Mouse (Mus musculus) gastrocnemius, postnatal 10 days (tissue): ENCODE data around the gene Olfr1491. TPM values are rescaled to one million over a fixed set of nuclear protein-coding genes. Genes with fewer than 3 reads are reported as not detected.

Experiments used
- DNase-seq: peaks from one replicate; pipeline ENCODE4 v3.0.0; 2021; ENCODE audit warnings: mixed read lengths
- long read RNA-seq, 2 experiments: library from polyadenylated mRNA; stranded (forward); transcript quantifications; one replicate each; pipeline ENCODE4 v2.0.0; 2021
- total RNA-seq, 2 experiments: library from RNA; stranded (reverse); gene quantifications; 2 replicates each; pipeline ENCODE4 v1.2.3; 2021

Olfr1491 gene
- total RNA-seq = not detected
- long read RNA-seq, experiment 1 = 0 reads
- long read RNA-seq, experiment 2 = 0 reads

DNA sequence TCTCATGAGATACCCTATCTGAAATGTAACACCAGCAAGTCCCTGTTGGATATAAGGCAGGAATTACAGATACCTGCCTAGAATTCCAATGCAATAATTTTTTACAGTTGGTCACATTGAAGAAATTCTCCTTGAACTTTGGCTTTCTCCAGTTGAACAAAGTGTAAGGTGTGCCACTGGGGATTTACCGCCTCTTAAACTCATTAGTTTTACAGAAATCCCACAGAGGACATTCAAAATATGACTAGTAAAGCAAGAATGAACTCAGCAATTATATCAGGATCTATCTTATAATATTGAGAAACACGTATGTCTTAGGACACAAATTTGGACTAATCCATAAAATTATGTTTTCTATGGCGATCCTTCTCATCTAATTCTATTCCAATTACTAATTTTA is at the start of gene Olfr1491:
Olfr1491 (plus strand) TSS at position 301 of the 400 bp plus-strand sequence.
- DNase-seq = no peak

DNA sequence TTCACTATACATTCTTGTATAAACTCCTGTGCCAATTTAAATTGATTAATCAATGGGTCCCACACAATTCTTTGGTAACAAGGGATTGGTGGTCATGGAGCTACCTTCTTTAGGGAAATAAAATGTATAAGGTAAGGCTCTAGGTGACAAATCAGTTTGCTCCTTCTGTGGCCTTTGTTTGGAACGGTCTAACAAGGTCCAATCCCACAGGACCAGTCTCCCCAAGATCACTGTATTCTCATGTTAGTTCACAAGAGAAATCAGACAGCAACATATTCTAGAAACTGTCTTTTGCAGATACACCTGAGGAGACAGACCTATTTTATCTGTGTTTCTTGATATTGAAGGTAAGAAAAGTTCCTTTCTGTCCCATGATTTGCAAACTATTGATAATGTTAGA is 46.3 kb upstream of the Olfr1491 start, which contains the start of gene Olfr1490:
Olfr1490 (plus strand) TSS at position 301 of the 400 bp plus-strand sequence.
- no peak for DNase-seq

DNA sequence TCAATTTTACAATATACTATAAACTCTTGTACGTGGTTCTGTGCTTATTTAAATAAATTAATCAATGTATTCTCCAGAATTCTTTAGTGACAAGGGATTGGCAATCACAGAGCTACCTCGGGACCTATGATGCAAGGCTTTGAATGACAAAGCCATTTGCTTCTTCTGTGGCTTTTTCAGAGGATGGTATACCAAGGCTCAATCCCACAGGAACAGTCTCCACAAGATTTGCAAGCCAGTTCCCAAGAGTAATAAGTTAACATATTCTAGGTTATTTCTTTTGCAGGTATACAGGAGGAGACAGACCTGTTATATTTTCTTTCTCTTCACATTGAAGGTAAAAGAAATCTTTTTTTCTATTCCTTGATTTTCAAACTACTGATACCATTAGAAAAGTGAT is 25.9 kb downstream of the Olfr1491 start, which contains the start of gene Olfr1493-ps1:
Olfr1493-ps1 (plus strand) TSS at position 301 of the 400 bp plus-strand sequence.
- DNase-seq = no peak

DNA sequence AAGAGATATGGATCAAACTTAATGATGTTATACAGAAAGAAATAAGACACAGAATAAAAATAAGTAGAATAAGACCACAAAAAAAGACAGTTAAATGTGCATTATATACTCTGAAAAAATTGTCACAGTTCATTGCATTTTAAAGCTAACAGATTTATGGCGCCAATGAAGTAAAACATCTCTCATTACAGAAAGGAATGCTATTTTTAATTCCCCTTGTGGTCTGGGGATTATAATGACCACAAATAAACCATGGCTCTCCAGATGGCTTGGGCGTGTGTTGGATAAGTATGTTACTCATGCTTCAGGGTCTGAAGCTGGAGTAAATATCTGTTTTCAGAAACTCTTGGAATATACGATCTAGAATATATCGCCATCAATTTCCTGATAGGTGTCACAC is 42.4 kb downstream of the Olfr1491 start, which contains the start of gene Olfr1494:
Olfr1494 (plus strand) TSS at position 301 of the 400 bp plus-strand sequence.
- no peak for DNase-seq

DNA sequence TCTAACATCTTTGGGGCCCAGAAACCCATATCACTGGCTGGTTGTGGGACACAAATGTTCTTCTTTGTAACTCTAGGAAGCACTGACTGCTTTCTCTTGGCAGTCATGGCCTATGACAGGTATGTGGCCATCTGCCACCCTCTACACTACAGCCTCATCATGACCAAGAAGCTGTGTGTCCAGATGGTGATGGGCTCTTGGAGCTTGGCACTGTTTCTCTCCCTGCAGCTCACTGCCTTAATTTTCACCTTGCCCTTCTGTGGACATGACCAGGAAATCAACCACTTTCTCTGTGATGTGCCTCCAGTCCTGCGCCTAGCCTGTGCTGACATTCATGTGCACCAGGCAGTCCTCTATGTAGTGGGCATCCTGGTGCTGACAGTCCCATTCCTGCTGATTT is 52.3 kb downstream of the Olfr1491 start:
- no peak for DNase-seq

Other genes starting within 250 kb of the Olfr1491 start
- not detected for gene Olfr1472, start 241.2 kb upstream of the Olfr1491 start, total RNA-seq
- not detected for gene Olfr1474, start 227.7 kb upstream of the Olfr1491 start, total RNA-seq
- not detected for gene Olfr1475, start 217.1 kb upstream of the Olfr1491 start, total RNA-seq
- gene Olfr1477, start 196.7 kb upstream of the Olfr1491 start, total RNA-seq = not detected
- gene Olfr1480, start 169.4 kb upstream of the Olfr1491 start, total RNA-seq = not detected
- gene Olfr1484, start 113.8 kb upstream of the Olfr1491 start, total RNA-seq = not detected
- not detected for gene Olfr1487, start 79.9 kb upstream of the Olfr1491 start, total RNA-seq
- gene Olfr1489, start 65.6 kb upstream of the Olfr1491 start, total RNA-seq = not detected
- not detected for gene Olfr1490, start 46.2 kb upstream of the Olfr1491 start, total RNA-seq
- gene Olfr1493-ps1, start 26.0 kb downstream of the Olfr1491 start, total RNA-seq = not detected
- gene Olfr1494, start 42.5 kb downstream of the Olfr1491 start, total RNA-seq = not detected
- not detected for gene Olfr1495, start 67.3 kb downstream of the Olfr1491 start, total RNA-seq
- gene Olfr1496, start 80.6 kb downstream of the Olfr1491 start, total RNA-seq = not detected
- gene Olfr1497, start 100.9 kb downstream of the Olfr1491 start, total RNA-seq = not detected
- gene Olfr1499, start 122.2 kb downstream of the Olfr1491 start, total RNA-seq = not detected
- not detected for gene Olfr1500, start 133.2 kb downstream of the Olfr1491 start, total RNA-seq
- gene Olfr1501, start 153.4 kb downstream of the Olfr1491 start, total RNA-seq = not detected
- not detected for gene Olfr1502, start 164.5 kb downstream of the Olfr1491 start, total RNA-seq
- gene Olfr1504, start 200.7 kb downstream of the Olfr1491 start, total RNA-seq = not detected
- gene Olfr1505, start 216.3 kb downstream of the Olfr1491 start, total RNA-seq = not detected